ENCODE assay signal across 8 mouse cellular contexts in the genomic region with DNA sequence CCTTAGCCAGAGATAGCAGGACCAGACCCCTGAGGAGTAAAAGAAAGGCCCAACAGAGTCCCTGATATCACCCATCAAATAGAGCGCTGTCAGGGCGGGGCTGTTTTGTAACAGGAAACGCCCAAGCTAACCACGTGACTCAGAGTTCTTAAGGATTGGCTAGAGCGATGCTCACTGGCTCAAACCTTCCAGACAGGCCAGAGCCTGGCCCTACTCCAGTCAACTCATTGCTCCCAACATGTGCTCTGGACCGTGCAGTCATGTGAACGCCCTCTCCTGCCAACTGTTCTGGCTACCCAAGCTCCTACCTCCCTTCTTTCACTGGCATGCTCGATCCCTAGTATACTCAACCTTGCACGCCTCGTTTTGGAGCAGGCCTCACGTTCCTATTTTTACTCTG.
DNase-seq lines count a peak whose midpoint lies in the region; ATAC-seq and TF ChIP-seq lines count a peak whose summit lies in the region.

No protein-coding gene starts in this region.

- H3K9me3 ChIP-seq in forebrain, embryonic 13.5 days (replicated peaks) = no peaks in the 10 kb centered on the region
- H3K9me3 ChIP-seq in forebrain, embryonic 11.5 days (ENCODE audit: control insufficient read depth, low read length) = no peaks in the 10 kb centered on the region

- H3K9ac ChIP-seq in forebrain, embryonic 13.5 days = no peak overlapping the region
- no peak overlapping the region for H3K9ac ChIP-seq in forebrain, embryonic 11.5 days (ENCODE audit: low read length)

- peak; percentile 34; the same call in 1 of the 2 replicates for ATAC-seq in forebrain, embryonic 13.5 days
- ATAC-seq in forebrain, embryonic 11.5 days (replicated peaks; ENCODE audit: low FRiP score) = no peak
- ATAC-seq in inflammation-experienced regulatory T-cells, adult 6 months = peak; percentile 72

- H3K4me3 ChIP-seq in forebrain, embryonic 13.5 days = no peak overlapping the region
- H3K4me3 ChIP-seq in forebrain, embryonic 11.5 days (ENCODE audit: low read depth, low read length) = no peak overlapping the region
- H3K4me3 ChIP-seq in lung, adult 2 months (replicated peaks; ENCODE audit: extremely low read depth, low read depth, low read length) = no peak overlapping the region

- no peak overlapping the region for H3K27ac ChIP-seq in forebrain, embryonic 13.5 days
- H3K27ac ChIP-seq in forebrain, embryonic 11.5 days (ENCODE audit: low read depth, low read length) = no peak overlapping the region

- no peaks in the 10 kb centered on the region for H3K27me3 ChIP-seq in forebrain, embryonic 13.5 days
- no peaks in the 10 kb centered on the region for H3K27me3 ChIP-seq in forebrain, embryonic 11.5 days (ENCODE audit: control insufficient read depth, insufficient read depth, low read length)

- no peak overlapping the region for H3K4me2 ChIP-seq in forebrain, embryonic 13.5 days
- H3K4me2 ChIP-seq in forebrain, embryonic 11.5 days (ENCODE audit: low read depth, low read length, severe bottlenecking) = no peak overlapping the region

- no peaks in the 10 kb centered on the region for H3K36me3 ChIP-seq in forebrain, embryonic 13.5 days (ENCODE audit: poor library complexity, severe bottlenecking)
- no peaks in the 10 kb centered on the region for H3K36me3 ChIP-seq in forebrain, embryonic 11.5 days (ENCODE audit: control insufficient read depth, insufficient read depth, low read length)

- H3K4me1 ChIP-seq in forebrain, embryonic 13.5 days = peaks cover 81% of the 10 kb centered on the region
- peaks cover 10% of the 10 kb centered on the region for H3K4me1 ChIP-seq in forebrain, embryonic 11.5 days (replicated peaks; ENCODE audit: control insufficient read depth, insufficient read depth, low read length)
- H3K4me1 ChIP-seq in lung, adult 2 months (ENCODE audit: control insufficient read depth, insufficient read depth, low read length) = peaks cover 27% of the 10 kb centered on the region

- no peak for DNase-seq in forebrain, embryonic 11.5 days (ENCODE audit: low spot score)
- peak; percentile 44 to 51 for DNase-seq in B cell, adult 2 months
- DNase-seq in brain, embryonic 14.5 days (ENCODE audit: low read depth) = peak; percentile 83
- peak; percentile 93 for DNase-seq in gastrocnemius, adult 18-20 months (ENCODE audit: low spot score)
- DNase-seq in lung, adult 2 months = peak; percentile 70
- no peak for DNase-seq in right cerebral cortex, postnatal 4 days

- TF ChIP-seq POLR2A in brain, embryonic 14.5 days (IDR thresholded peaks at IDR 0.05; ENCODE audit: borderline replicate concordance, extremely low read depth, insufficient read depth, insufficient read length, poor library complexity, severe bottlenecking) = no peak
- peak; percentile 23; the same call in 1 of the 2 replicates for TF ChIP-seq POLR2A in lung, adult 2 months (IDR thresholded peaks at IDR 0.05; ENCODE audit: borderline replicate concordance, extremely low read depth, low read depth, low read length)

- TF ChIP-seq CTCF in brain, embryonic 14.5 days (IDR thresholded peaks at IDR 0.05; ENCODE audit: borderline replicate concordance, extremely low read depth, insufficient read depth, insufficient read length) = no peak
- no peak for TF ChIP-seq CTCF in lung, adult 2 months (IDR thresholded peaks at IDR 0.05; ENCODE audit: insufficient read depth, low read length)

- 88% methylated on average over 11 of the region's 11 CpGs for WGBS in forebrain, embryonic 13.5 days
- WGBS in forebrain, embryonic 11.5 days = 93% methylated on average over 11 of the region's 11 CpGs
- WGBS in lung, adult 2 months = 31% methylated on average over 11 of the region's 11 CpGs

Comparison
In these comparisons a context has a peak if more than half of its experiments do, and no peak if none do; other contexts are left out.
1. DNase-seq: peak in B cell, adult 2 months (2 of 2), brain, embryonic 14.5 days (single experiment), gastrocnemius, adult 18-20 months (single experiment) and lung, adult 2 months (single experiment); none in forebrain, embryonic 11.5 days (single experiment) and right cerebral cortex, postnatal 4 days (single experiment).